26 mouse cellular contexts compared by ENCODE assay signal in the genomic region with DNA sequence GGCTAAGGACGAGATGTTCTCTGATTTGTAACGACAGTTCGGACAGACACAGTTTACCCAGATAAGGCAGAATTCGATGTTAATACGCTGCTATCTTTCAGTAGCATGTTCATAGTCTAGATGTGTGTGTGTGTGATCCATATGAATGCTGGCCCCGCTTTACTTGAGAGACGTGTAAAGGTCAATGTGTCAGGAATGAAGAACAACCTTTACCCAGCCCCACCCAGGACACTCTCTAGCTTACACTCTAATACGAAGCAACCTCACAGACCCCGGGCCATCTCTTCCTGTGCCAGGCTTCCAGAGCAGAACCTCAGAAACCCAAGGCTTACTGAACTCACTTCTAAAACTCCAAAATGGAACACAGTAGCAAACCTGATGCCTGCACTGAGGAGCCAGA. TPM values are rescaled to one million over a fixed set of nuclear protein-coding genes. Genes with fewer than 3 reads are reported as not detected.
DNase-seq lines count a peak whose midpoint lies in the region; ATAC-seq and TF ChIP-seq lines count a peak whose summit lies in the region.
"Had no signal": no experiment of that assay in that cellular context is flagged by ENCODE, and none has a peak within 500 bp of the region (broad histone marks: within the 10 kb centered on the region; RNA-seq: fewer than 3 reads in every experiment).

No protein-coding gene starts in this region.

- peak; percentile 30; the same call in 1 of the 2 replicates for ATAC-seq in liver, embryonic 15.5 days (ENCODE audit: insufficient read depth)
- no peak for ATAC-seq in liver, embryonic 12.5 days
- peak; percentile 43; the same call in 1 of the 2 replicates for ATAC-seq in liver, postnatal 0 days
- no peak for ATAC-seq in megakaryocyte progenitor cell, adult 5-6 weeks (replicated peaks; ENCODE audit: poor library complexity)
- ATAC-seq: activated CD4-positive, CD25-positive, alpha-beta regulatory T cell, adult 4 months; forebrain, embryonic 15.5 days had no signal

- no peaks in the 10 kb centered on the region for H3K9me3 ChIP-seq in heart, embryonic 10.5 days
- no peaks in the 10 kb centered on the region for H3K9me3 ChIP-seq in liver, embryonic 15.5 days (replicated peaks)
- H3K9me3 ChIP-seq in liver, embryonic 12.5 days (replicated peaks): no peaks in the 10 kb centered on the region
- H3K9me3 ChIP-seq in liver, postnatal 0 days (ENCODE audit: low read length): no peaks in the 10 kb centered on the region
- H3K9me3 ChIP-seq: embryonic facial prominence, embryonic 10.5 days; forebrain, embryonic 15.5 days; heart, embryonic 15.5 days; hindbrain, embryonic 15.5 days had no signal

- WGBS in heart, embryonic 10.5 days: 85% methylated on average over 9 of the region's 9 CpGs
- WGBS in liver, embryonic 15.5 days (ENCODE audit: insufficient replicate concordance): 33% methylated on average over 9 of the region's 9 CpGs
- WGBS in liver, embryonic 12.5 days (ENCODE audit: insufficient replicate concordance): 50% methylated on average over 9 of the region's 9 CpGs
- 51% methylated on average over 9 of the region's 9 CpGs for WGBS in liver, postnatal 0 days (ENCODE audit: insufficient replicate concordance)

- H3K4me3 ChIP-seq in heart, embryonic 10.5 days: no peak overlapping the region
- H3K4me3 ChIP-seq in liver, embryonic 15.5 days (replicated peaks): no peak overlapping the region
- H3K4me3 ChIP-seq in liver, embryonic 12.5 days: no peak overlapping the region
- no peak overlapping the region for H3K4me3 ChIP-seq in liver, postnatal 0 days (ENCODE audit: low read depth, low read length)
- H3K4me3 ChIP-seq: embryonic facial prominence, embryonic 10.5 days; forebrain, embryonic 15.5 days; heart, embryonic 15.5 days; hindbrain, embryonic 15.5 days had no signal

- H3K4me1 ChIP-seq in heart, embryonic 10.5 days: peaks cover 14% of the 10 kb centered on the region; the same call in 1 of the 2 replicates
- peaks cover 6% of the 10 kb centered on the region for H3K4me1 ChIP-seq in liver, embryonic 15.5 days (replicated peaks)
- H3K4me1 ChIP-seq in liver, embryonic 12.5 days: peaks cover 35% of the 10 kb centered on the region
- H3K4me1 ChIP-seq in liver, postnatal 0 days (ENCODE audit: insufficient read depth): peaks cover 4% of the 10 kb centered on the region
- H3K4me1 ChIP-seq: heart, embryonic 15.5 days had no signal

- peak; percentile 64 for DNase-seq in heart, adult 11 months
- DNase-seq in heart, embryonic 10.5 days (ENCODE audit: low spot score): no peak
- no peak for DNase-seq in liver, postnatal 0 days
- DNase-seq in cerebellum, postnatal 10 days: no peak
- no peak for DNase-seq in lung, postnatal 10 days
- DNase-seq: adrenal gland, postnatal 14 days; cerebellum, adult 18-20 months; cerebellum, adult 9-11 months; gastrocnemius, postnatal 36 days; heart, adult 18-20 months; heart, postnatal 14 days had no signal

- no peaks in the 10 kb centered on the region for H3K36me3 ChIP-seq in heart, embryonic 10.5 days
- H3K36me3 ChIP-seq in liver, embryonic 15.5 days (replicated peaks): no peaks in the 10 kb centered on the region
- no peaks in the 10 kb centered on the region for H3K36me3 ChIP-seq in liver, embryonic 12.5 days
- no peaks in the 10 kb centered on the region for H3K36me3 ChIP-seq in liver, postnatal 0 days (replicated peaks; ENCODE audit: insufficient read depth, low read length)
- H3K36me3 ChIP-seq: embryonic facial prominence, embryonic 10.5 days; forebrain, embryonic 15.5 days; heart, embryonic 15.5 days; hindbrain, embryonic 15.5 days had no signal

- no peaks in the 10 kb centered on the region for H3K27me3 ChIP-seq in heart, embryonic 10.5 days (ENCODE audit: insufficient read depth, poor library complexity, severe bottlenecking)
- H3K27me3 ChIP-seq in liver, embryonic 15.5 days: 0 out of 2 replicates have a peak, but pooled peaks cover 6% of the 10 kb centered on the region
- H3K27me3 ChIP-seq in liver, embryonic 12.5 days (replicated peaks): no peaks in the 10 kb centered on the region
- no peaks in the 10 kb centered on the region for H3K27me3 ChIP-seq in liver, postnatal 0 days (ENCODE audit: insufficient read depth, low read length)
- H3K27me3 ChIP-seq: forebrain, embryonic 15.5 days; hindbrain, embryonic 15.5 days; Patski had no signal

- no peak overlapping the region for H3K27ac ChIP-seq in heart, embryonic 10.5 days
- no peak overlapping the region for H3K27ac ChIP-seq in liver, embryonic 15.5 days (replicated peaks)
- no peak overlapping the region for H3K27ac ChIP-seq in liver, embryonic 12.5 days
- H3K27ac ChIP-seq in liver, postnatal 0 days (ENCODE audit: low read depth): no peak overlapping the region
- H3K27ac ChIP-seq: embryonic facial prominence, embryonic 10.5 days; forebrain, embryonic 15.5 days; heart, embryonic 15.5 days; hindbrain, embryonic 15.5 days had no signal

- TF ChIP-seq CTCF in liver, postnatal 0 days (IDR thresholded peaks at IDR 0.05; ENCODE audit: low read depth): no peak

- no peak overlapping the region for H3K4me2 ChIP-seq in liver, embryonic 15.5 days
- H3K4me2 ChIP-seq in liver, embryonic 12.5 days: no peak overlapping the region
- no peak overlapping the region for H3K4me2 ChIP-seq in liver, postnatal 0 days (ENCODE audit: low read depth, low read length)
- H3K4me2 ChIP-seq: forebrain, embryonic 15.5 days; heart, embryonic 11.5 days; heart, embryonic 15.5 days; hindbrain, embryonic 15.5 days had no signal

- TF ChIP-seq EP300 in liver, postnatal 0 days (IDR thresholded peaks at IDR 0.05; ENCODE audit: low read depth): peak; percentile 85

- no peak overlapping the region for H3K9ac ChIP-seq in liver, embryonic 15.5 days
- no peak overlapping the region for H3K9ac ChIP-seq in liver, embryonic 12.5 days
- no peak overlapping the region for H3K9ac ChIP-seq in liver, postnatal 0 days (replicated peaks)
- H3K9ac ChIP-seq: forebrain, embryonic 15.5 days; heart, embryonic 15.5 days; hindbrain, embryonic 15.5 days had no signal

RNA-seq across cellular contexts. Expression of a gene that starts 5.5 kb away (rescaled TPM):
- polyA plus RNA-seq in heart, embryonic 10.5 days (2016; fragmentation: Nextera tagmentation; extraction: Ambion mirVana): 0.06 TPM in 1 of 2 replicates, not detected in the other
- polyA plus RNA-seq in liver, embryonic 15.5 days (2015; fragmentation: Nextera tagmentation; extraction: Ambion mirVana): 0.03 TPM in 1 of 2 replicates, not detected in the other
- polyA plus RNA-seq in liver, embryonic 12.5 days (2016; fragmentation: Nextera tagmentation; extraction: Ambion mirVana): 0.06 TPM in 1 of 2 replicates, not detected in the other
- not detected in 2 replicates for polyA plus RNA-seq in liver, postnatal 0 days (2015; fragmentation: Nextera tagmentation; extraction: Ambion mirVana)
- total RNA-seq in megakaryocyte progenitor cell, adult 5-6 weeks (2015): not detected in 2 replicates
- total RNA-seq in megakaryocyte progenitor cell, adult 5-6 weeks (2017): not detected in 2 replicates
- total RNA-seq: adrenal gland, adult 18-20 months; adrenal gland, postnatal 14 days; gastrocnemius, adult 8-10 months; gastrocnemius, postnatal 36 days; heart, adult 18-20 months; heart, postnatal 14 days had no signal
- polyA plus RNA-seq: activated CD4-positive, CD25-positive, alpha-beta regulatory T cell, adult 4 months; C2C12; embryonic facial prominence, embryonic 10.5 days; embryonic facial prominence, embryonic 14.5 days; heart, embryonic 15.5 days; hindbrain, embryonic 11.5 days; hindbrain, embryonic 15.5 days had no signal

RNA-seq across cellular contexts. Expression of a gene that starts 42.4 kb away (rescaled TPM):
- polyA plus RNA-seq in heart, embryonic 10.5 days (2016; fragmentation: Nextera tagmentation; extraction: Ambion mirVana): 100 and 105 TPM in 2 replicates
- 170 and 172 TPM in 2 replicates for polyA plus RNA-seq in liver, embryonic 15.5 days (2015; fragmentation: Nextera tagmentation; extraction: Ambion mirVana)
- 157 and 159 TPM in 2 replicates for polyA plus RNA-seq in liver, embryonic 12.5 days (2016; fragmentation: Nextera tagmentation; extraction: Ambion mirVana)
- polyA plus RNA-seq in liver, postnatal 0 days (2015; fragmentation: Nextera tagmentation; extraction: Ambion mirVana): 107 and 121 TPM in 2 replicates
- 61.3 and 67.0 TPM in 2 replicates for total RNA-seq in megakaryocyte progenitor cell, adult 5-6 weeks (2015)
- total RNA-seq in megakaryocyte progenitor cell, adult 5-6 weeks (2017): 58.1 and 66.2 TPM in 2 replicates

Comparison
In these comparisons a context has a peak if more than half of its experiments do, and no peak if none do; other contexts are left out.
1. ATAC-seq: peak in liver, embryonic 15.5 days (single experiment) and liver, postnatal 0 days (single experiment); none in liver, embryonic 12.5 days (single experiment) and megakaryocyte progenitor cell, adult 5-6 weeks (single experiment).